Mouse (Mus musculus): ENCODE measurements around the gene Gabrr2.

Gabrr2 gene

GRCm38 (mm10) chr4:33070326-33070725 lies 7.5 kb downstream of the Gabrr2 start:
- in situ Hi-C loops (cut with MseI, MboI) = no loop called here

DNA sequence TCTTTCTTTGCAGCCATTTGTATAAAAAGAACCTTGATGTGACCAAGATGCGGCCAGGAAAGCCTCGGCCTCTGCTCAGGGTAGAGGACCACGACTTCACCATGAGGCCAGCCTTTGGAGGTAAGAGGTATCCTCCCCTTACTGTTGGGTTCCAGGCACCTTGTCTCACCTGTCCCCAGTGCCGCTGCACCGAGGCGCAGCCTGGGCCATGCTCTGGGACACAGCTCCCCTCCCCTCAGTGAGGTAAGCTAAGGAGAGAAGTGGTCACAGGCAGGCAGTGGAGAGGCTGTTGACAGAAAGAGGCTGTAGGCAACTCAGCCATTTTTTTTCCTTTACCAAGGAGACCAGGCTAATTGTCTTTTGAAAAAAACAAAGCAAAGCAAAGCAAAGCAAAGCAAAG lies 8.5 kb downstream of the Gabrr2 start:
- in situ Hi-C loops (cut with MseI, MboI) = no loop called here

GRCm38 (mm10) chr4:33072526-33073161 lies 9.8 kb downstream of the Gabrr2 start:
- in situ Hi-C loops (cut with MseI, MboI) = no loop called here

- in situ Hi-C loops (cut with MseI, MboI) = no loop called here
These were observed 11.6 kb downstream of the Gabrr2 start for GRCm38 (mm10) chr4:33074406-33074805.

- in situ Hi-C loops (cut with MseI, MboI) = no loop called here
These were observed 12.1 kb downstream of the Gabrr2 start for GRCm38 (mm10) chr4:33074851-33075250.

DNA sequence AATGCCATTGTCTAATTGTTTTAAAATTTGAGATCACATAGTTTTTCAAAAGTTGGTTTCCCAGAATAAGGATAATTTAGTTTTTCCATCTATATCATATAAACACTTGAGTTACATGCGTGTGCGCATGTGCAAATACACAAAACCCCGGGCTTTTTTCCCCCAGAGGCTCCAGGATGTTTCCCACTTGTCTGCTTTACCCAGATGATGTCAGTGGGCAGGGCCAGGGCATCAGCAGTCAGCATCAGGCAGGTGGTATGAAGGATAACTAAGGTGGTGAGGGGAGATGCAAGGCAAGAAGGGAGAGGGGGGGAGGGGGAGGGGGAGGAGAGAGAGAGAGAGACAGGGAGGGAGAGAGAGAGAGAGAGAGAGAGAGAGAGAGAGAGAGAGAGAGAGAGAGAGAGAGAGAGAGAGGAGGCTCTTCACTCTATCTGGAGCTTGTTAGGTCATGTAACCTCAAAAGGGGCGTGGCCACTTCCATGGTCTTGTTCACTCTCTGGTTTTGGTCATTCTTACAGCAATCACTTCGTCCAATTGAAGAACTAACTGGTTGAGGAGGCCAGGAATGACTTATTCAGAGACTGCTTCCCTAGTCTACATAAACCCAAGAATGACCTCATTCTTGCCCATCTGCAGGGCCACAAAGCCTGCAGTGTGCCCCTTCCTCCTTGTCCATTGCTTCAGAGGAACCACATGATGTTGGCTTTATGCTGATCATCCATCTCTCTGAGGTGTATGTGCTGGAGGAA lies 13.2 kb downstream of the Gabrr2 start:
- in situ Hi-C loops (cut with MseI, MboI) = no loop called here

GRCm38 (mm10) chr4:33077161-33077560 lies 14.4 kb downstream of the Gabrr2 start:
- in situ Hi-C loops (cut with MseI, MboI) = no loop called here

GRCm38 (mm10) chr4:33077724-33078123 lies 14.9 kb downstream of the Gabrr2 start:
- in situ Hi-C loops (cut with MseI, MboI) = no loop called here

- in situ Hi-C loops (cut with MseI, MboI) = no loop called here
These were observed 15.7 kb downstream of the Gabrr2 start for GRCm38 (mm10) chr4:33078492-33078891.

- in situ Hi-C loops (cut with MseI, MboI) = no loop called here
These were observed 36.4 kb downstream of the Gabrr2 start for GRCm38 (mm10) chr4:33099118-33099694.

GRCm38 (mm10) chr4:33109720-33110458 lies 47.1 kb downstream of the Gabrr2 start:
- in situ Hi-C loops (cut with MseI, MboI) = loop anchor here in 1 of 2 experiments (10.0 to 25.0 kb wide), 2 partner anchors 155 to 523 kb away; partner anchors contain the start of gene Ankrd6

DNA sequence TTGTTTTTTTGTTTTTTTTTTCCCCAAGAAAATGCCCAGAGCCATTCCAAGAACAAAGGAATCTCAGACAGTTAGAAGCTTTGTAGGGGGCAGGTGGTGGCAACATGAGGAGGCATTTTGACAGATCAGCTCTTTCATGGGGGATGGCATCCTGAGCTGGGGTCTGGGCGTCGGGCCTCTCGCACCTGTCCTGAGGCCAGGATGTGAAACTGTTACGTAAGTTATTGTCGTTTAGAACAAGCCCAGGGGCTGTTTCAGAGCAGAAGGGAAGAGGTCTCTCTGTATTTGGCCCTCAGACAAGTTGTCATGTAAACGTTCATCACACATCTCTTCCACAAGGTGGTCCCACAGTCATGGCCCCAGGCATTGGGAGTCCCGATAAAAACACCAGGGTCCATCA lies 48.0 kb downstream of the Gabrr2 start:
- in situ Hi-C loops (cut with MseI, MboI) = loop anchor here in 1 of 2 experiments (10.0 to 25.0 kb wide), 2 partner anchors 156 to 524 kb away; partner anchors contain the start of gene Ankrd6

- in situ Hi-C loops (cut with MseI, MboI) = loop anchor here in 1 of 2 experiments (10.0 to 25.0 kb wide), 2 partner anchors 157 to 524 kb away; partner anchors contain the start of gene Ankrd6
These were observed 48.6 kb downstream of the Gabrr2 start for GRCm38 (mm10) chr4:33111358-33111757.

DNA sequence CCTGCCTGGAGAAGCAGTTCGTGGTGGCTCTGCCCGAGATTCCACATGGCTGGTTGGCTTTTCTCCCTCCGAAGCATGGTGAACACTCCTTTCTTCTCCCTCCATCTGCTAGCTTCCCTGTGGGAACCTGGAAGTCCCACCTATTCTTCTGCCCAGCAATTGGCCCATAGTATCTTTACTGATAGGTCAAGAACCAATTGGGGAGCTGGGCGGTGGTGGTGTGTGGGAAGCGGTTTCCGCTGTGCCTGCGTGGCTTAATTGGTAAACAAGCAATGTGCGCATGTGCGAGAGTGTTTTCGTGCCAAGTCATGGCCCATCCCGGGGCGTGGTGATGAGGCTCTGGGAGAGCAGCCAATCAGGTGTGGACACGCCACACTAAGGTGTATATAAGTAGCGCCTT lies 50.1 kb downstream of the Gabrr2 start:
- in situ Hi-C loops (cut with MseI, MboI) = loop anchor here in 1 of 2 experiments (10.0 to 25.0 kb wide), 2 partner anchors 158 to 526 kb away; partner anchors contain the start of gene Ankrd6

DNA sequence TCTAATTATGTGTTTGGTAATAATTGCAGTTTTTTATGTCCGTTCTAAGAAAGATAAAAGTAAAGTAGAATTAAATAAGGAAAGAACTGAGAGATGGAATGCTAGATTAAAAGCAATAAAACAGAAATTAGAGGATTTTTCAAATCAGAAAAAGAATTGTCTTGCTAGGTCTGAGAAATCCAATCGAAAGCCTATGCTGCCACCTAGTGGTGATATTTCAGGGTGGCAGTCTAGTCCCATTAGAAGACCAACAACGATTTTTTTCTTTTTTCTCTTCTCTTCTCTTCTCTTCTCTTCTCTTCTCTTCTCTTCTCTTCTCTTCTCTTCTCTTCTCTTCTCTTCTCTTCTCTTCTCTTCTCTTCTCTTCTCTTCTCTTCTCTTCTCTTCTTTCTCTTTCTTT lies 56.3 kb downstream of the Gabrr2 start:
- in situ Hi-C loops (cut with MseI, MboI) = loop anchor here in 1 of 2 experiments (10.0 to 25.0 kb wide), 2 partner anchors 164 to 532 kb away; partner anchors contain the start of gene Ankrd6

DNA sequence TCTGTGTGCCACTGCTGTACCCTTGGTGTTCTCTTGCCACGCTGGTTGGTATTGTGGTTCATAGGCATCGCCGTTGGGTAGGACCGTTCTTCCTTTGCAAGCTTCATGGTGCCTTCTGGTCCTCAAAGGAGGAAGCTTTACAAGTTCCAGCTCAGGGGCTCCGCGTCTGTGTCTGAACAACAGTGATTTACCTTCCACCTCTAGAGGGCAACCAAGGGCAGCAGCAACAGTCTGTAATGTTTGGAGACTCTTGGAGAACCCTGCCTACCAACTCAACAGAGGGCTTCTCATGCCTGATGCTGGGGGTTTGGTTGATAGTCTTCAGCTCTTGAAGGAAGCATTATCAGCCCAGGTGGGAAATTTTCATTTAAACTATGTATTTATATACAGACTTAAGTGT lies 61.7 kb downstream of the Gabrr2 start:
- in situ Hi-C loops (cut with MseI, MboI) = loop anchor here in 1 of 2 experiments (25.0 kb wide), 1 partner anchor 537 kb away; no protein-coding TSS in a partner anchor

- in situ Hi-C loops (cut with MseI, MboI) = no loop called here
These were observed 62.7 kb downstream of the Gabrr2 start for GRCm38 (mm10) chr4:33125409-33126084.

DNA sequence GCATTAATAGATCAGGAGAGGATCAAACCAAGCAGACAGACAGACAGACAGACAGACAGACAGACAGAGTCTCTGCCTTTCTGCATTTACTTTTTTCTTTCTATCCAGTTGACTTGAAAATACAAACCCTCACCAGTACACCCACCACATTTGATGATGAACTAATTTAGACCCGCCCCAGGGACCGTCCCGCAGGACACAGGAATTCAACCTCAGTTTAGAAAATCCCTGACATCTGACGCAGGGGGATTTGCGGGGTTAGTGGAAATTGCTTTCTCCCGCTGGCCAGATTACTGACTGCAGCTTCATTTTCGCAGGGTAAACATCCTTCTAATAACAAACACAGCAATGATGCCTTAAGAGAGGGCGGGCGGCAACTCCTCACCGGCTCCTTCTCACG lies 69.4 kb downstream of the Gabrr2 start, which contains the start of gene Gabrr1:
Gabrr1 (plus strand) TSS at position 301 of the 400 bp plus-strand sequence.
- in situ Hi-C loops (cut with MseI, MboI) = no loop called here
